Mouse (Mus musculus) lung, postnatal 0 days (tissue): ENCODE data around the gene Hspa2. TPM values are rescaled to one million over a fixed set of nuclear protein-coding genes. Genes with fewer than 3 reads are reported as not detected.
A peak's percentile ranks its signal among the peaks of the same experiment; 100 is the strongest.

Experiments used
- ATAC-seq: fragments of 200-750 bp; cut with Nextera tagmentation; 2 replicates; pipeline ENCODE4 v1.8.0; 2017; ENCODE audit warnings: moderate library complexity
- DNase-seq: peaks from one replicate; pipeline ENCODE4 v3.0.0-alpha.2; 2016; ENCODE audit warnings: low spot score
- H3K27ac ChIP-seq: fragments of 300-500 bp; sonication (generic); 2 replicates; pipeline ENCODE4 v1.5.1; 2014; ENCODE audit warnings: antibody characterized with exemption, mild to moderate bottlenecking, low read length, mixed read lengths
- H3K27me3 ChIP-seq: fragments of 300-500 bp; sonication (generic); replicated peaks from 2 replicates; pipeline ENCODE4 v1.6.1; 2014; ENCODE audit warnings: low read length, mixed read lengths; ENCODE audit not compliant: insufficient read depth
- H3K36me3 ChIP-seq: fragments of 300-500 bp; sonication (generic); 2 replicates; pipeline ENCODE4 v1.6.1; 2014; ENCODE audit warnings: low read length, mixed read lengths; ENCODE audit not compliant: insufficient read depth
- H3K4me1 ChIP-seq: fragments of 300-500 bp; sonication (generic); 2 replicates; pipeline ENCODE4 v1.6.1; 2014; ENCODE audit warnings: antibody characterized with exemption, low read depth, low read length, mixed read lengths; ENCODE audit not compliant: insufficient read depth
- H3K4me2 ChIP-seq: fragments of 300-500 bp; sonication (generic); replicated peaks from 2 replicates; pipeline ENCODE4 v1.6.1; 2014; ENCODE audit warnings: low read depth, mild to moderate bottlenecking, low read length, moderate library complexity, mixed read lengths
- H3K4me3 ChIP-seq: fragments of 300-500 bp; sonication (generic); 2 replicates; pipeline ENCODE4 v1.5.1; 2014; ENCODE audit warnings: low read depth, low read length
- H3K9ac ChIP-seq: fragments of 300-500 bp; sonication (generic); replicated peaks from 2 replicates; pipeline ENCODE4 v1.6.1; 2014; ENCODE audit warnings: low read depth, mild to moderate bottlenecking
- H3K9me3 ChIP-seq: fragments of 300-500 bp; sonication (generic); 2 replicates; pipeline ENCODE4 v1.6.1; 2016; ENCODE audit warnings: low read length, mixed read lengths
- CTCF ChIP-seq: IDR thresholded peaks from 2 replicates; pipeline ENCODE4 v1.5.1; 2016; ENCODE audit warnings: antibody characterized with exemption, mild to moderate bottlenecking
- EP300 ChIP-seq: IDR thresholded peaks from 2 replicates; pipeline ENCODE4 v1.6.1; 2016; ENCODE audit warnings: antibody characterized with exemption, mild to moderate bottlenecking, control low read depth
- WGBS: fragments of 180-500 bp; shearing (Covaris S2); extraction: QIAGEN DNeasy Blood & Tissue Kit; methylation state at CpG from one replicate; pipeline ENCODE4 v1.1.7; 2014; 5-methylcytosine and 5-hydroxymethylcytosine counted together
- polyA plus RNA-seq: library from polyadenylated mRNA; unstranded; fragments of >200 nt; fragmentation: Nextera tagmentation; extraction: Ambion mirVana; gene quantifications from 2 replicates; pipeline ENCODE4 v1.2.1, GENCODE M21; 2015

Hspa2 gene
- polyA plus RNA-seq, 1 experiment from 2014 or later, result 25.0 TPM

GRCm38 (mm10) chr12:76370831-76371571 is 33.0 kb upstream of the Hspa2 start:
- Histone ChIP-seq H3K27me3 (no peaks in the 10 kb centered on the region), H3K27ac (peak overlapping the region; percentile 100), H3K4me1 (peaks cover 18% of the 10 kb centered on the region; the same call in 1 of the 2 replicates), H3K36me3 (no peaks in the 10 kb centered on the region), H3K4me2 (peak overlapping the region; percentile 93), H3K9ac (peak overlapping the region; percentile 95), H3K4me3 (peak overlapping the region; percentile 97), H3K9me3 (no peaks in the 10 kb centered on the region)
- TF ChIP-seq CTCF (peak; percentile 39), EP300 (no peak)
- peak; percentile 61 for ATAC-seq
- under 1% methylated on average over 45 of the region's 63 CpGs for WGBS
- peak; percentile 91 for DNase-seq

DNA sequence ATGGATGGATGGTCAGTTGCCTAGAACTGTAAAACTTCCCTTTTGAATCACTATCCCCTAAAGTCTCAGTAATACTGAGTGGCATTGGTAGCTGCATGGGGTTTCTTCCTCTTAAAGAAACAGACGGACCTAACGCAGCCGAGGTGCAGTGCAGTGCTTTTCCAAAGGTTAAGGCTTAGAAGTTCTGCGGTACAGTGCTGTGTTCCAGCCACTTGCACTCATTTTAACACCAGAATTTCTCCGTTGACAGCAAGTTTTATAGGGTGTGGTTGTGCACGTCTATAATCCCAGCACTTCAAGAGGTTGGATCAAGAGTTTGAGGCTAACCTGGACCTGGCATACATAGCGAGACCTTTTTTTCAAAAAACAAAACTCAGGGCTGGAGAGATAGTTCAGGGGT is 31.9 kb upstream of the Hspa2 start:
- H3K4me2 ChIP-seq, result peak overlapping the region; percentile 93
- no peak for ATAC-seq
- no peaks in the 10 kb centered on the region for H3K9me3 ChIP-seq
- H3K4me3 ChIP-seq, result peak overlapping the region; percentile 97; the same call in 1 of the 2 replicates
- 36% methylated on average over 7 of the region's 7 CpGs for WGBS
- H3K9ac ChIP-seq, result no peak overlapping the region
- TF ChIP-seq EP300 (no peak), CTCF (no peak)
- DNase-seq, result no peak
- H3K27me3 ChIP-seq, result no peaks in the 10 kb centered on the region
- H3K27ac ChIP-seq, result no peak overlapping the region
- H3K4me1 ChIP-seq, result peaks cover 18% of the 10 kb centered on the region; the same call in 1 of the 2 replicates
- H3K36me3 ChIP-seq, result no peaks in the 10 kb centered on the region

DNA sequence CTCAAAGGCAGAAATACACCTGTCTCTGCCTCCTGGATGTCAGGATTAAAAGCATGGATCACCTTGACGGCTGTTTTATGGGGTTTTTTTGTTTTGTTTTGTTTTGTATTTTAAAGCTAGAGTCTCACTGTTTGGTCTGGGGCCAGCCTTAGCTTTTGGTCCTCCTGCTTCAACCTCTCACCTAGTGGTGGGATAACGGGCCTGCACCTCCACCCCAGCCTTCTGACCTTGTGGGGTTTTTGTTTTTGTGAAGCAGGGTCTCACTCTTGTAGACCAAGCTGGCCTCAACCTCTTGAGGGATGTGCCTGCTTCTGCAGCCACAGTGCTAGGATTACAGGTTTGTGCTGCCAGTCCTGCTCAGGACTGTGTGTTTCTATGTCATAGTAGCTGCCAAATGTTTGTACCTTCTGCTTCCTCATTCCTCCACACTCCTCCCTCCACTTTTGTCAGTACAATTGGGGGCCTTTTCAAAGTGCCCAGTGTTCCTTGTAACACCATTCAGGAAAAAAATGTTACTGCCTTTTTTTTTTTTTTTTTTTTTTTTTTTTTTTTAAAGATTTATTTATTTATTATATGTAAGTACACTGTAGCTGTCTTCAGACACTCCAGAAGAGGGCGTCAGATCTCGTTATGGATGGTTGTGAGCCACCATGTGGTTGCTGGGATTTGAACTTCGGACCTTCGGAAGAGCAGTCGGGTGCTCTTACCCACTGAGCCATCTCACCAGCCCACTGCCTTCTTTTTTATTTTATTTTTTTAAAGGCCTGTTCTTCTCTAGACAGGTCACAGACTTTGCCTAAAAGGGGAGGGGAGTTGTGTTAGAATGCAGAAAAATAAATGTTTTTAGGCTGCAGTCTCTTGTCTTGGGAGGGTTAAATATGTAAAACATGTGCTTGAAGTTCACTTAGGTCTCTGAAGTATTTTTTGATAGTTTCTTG is 30.8 kb upstream of the Hspa2 start:
- H3K27ac ChIP-seq, result no peak overlapping the region
- H3K4me1 ChIP-seq, result peaks cover 14% of the 10 kb centered on the region; the same call in 1 of the 2 replicates
- TF ChIP-seq EP300, result no peak
- TF ChIP-seq CTCF, result peak; percentile 43
- H3K4me3 ChIP-seq, result no peak overlapping the region
- 0 out of 2 replicates have a peak overlapping the region, but pooled peaks have one; percentile 93 for H3K4me2 ChIP-seq
- H3K27me3 ChIP-seq, result no peaks in the 10 kb centered on the region
- no peak for ATAC-seq
- peak; percentile 36 for DNase-seq
- H3K9ac ChIP-seq, result no peak overlapping the region
- 87% methylated on average over 5 of the region's 7 CpGs for WGBS
- H3K9me3 ChIP-seq, result no peaks in the 10 kb centered on the region
- H3K36me3 ChIP-seq, result no peaks in the 10 kb centered on the region

DNA sequence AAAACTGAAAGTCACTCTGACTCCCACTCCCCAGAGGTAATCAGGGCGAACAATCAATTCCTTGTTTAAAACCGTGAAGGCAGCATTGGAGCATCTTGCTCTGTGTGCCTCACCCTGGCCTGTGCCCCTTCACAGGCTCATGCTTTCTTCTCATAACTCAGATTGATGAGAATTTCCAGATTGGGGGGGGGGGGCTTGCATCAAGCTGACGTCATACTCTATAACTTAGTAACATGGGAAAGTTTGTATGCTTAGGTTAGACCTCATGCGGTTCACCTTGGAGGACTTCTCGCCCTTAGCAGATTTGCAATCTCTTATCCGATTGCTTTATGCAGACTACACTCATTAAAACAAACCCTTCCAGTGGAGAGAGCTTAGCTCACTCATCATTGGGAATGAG is 30.0 kb upstream of the Hspa2 start:
- WGBS, result 50% methylated on average over 6 of the region's 6 CpGs
- no peaks in the 10 kb centered on the region for H3K36me3 ChIP-seq
- no peak for DNase-seq
- TF ChIP-seq CTCF, result no peak
- no peak for TF ChIP-seq EP300
- no peak for ATAC-seq
- no peak overlapping the region for H3K4me2 ChIP-seq
- peaks cover 17% of the 10 kb centered on the region; the same call in 1 of the 2 replicates for H3K4me1 ChIP-seq
- no peak overlapping the region for H3K4me3 ChIP-seq
- H3K27ac ChIP-seq, result no peak overlapping the region
- H3K9me3 ChIP-seq, result no peaks in the 10 kb centered on the region
- no peaks in the 10 kb centered on the region for H3K27me3 ChIP-seq
- H3K9ac ChIP-seq, result no peak overlapping the region

GRCm38 (mm10) chr12:76374911-76375310 is 29.1 kb upstream of the Hspa2 start:
- no peaks in the 10 kb centered on the region for H3K27me3 ChIP-seq
- no peak for ATAC-seq
- no peaks in the 10 kb centered on the region for H3K9me3 ChIP-seq
- TF ChIP-seq CTCF (no peak), EP300 (no peak)
- H3K27ac ChIP-seq, result no peak overlapping the region
- DNase-seq, result no peak
- no peaks in the 10 kb centered on the region for H3K36me3 ChIP-seq
- peaks cover 17% of the 10 kb centered on the region; the same call in 1 of the 2 replicates for H3K4me1 ChIP-seq
- no peak overlapping the region for H3K9ac ChIP-seq
- H3K4me3 ChIP-seq, result no peak overlapping the region
- 60% methylated on average over 4 of the region's 4 CpGs for WGBS
- no peak overlapping the region for H3K4me2 ChIP-seq

DNA sequence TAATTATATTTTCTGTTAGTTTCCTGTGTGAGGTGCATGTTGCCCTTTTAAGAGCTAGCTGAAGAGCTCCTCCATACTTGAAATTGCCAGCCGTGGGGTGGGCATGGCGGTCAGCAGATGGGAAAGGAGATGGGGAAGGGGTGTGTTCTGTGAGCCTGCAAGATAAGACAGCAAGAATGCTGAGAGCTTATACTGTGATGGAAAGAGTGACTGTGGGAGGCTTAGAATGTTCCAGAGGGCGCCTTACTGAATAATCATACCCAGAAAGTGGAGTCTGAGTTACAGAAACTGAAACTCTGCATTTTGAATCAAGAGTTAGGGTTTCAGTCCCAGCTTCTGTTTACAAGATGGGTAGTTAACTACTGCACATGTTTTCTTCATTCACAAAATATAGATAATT is 28.5 kb upstream of the Hspa2 start:
- Histone ChIP-seq H3K36me3 (no peaks in the 10 kb centered on the region), H3K27ac (no peak overlapping the region), H3K9me3 (no peaks in the 10 kb centered on the region), H3K4me3 (no peak overlapping the region), H3K27me3 (no peaks in the 10 kb centered on the region), H3K9ac (no peak overlapping the region), H3K4me1 (peaks cover 17% of the 10 kb centered on the region; the same call in 1 of the 2 replicates), H3K4me2 (no peak overlapping the region)
- 78% methylated on average over 3 of the region's 3 CpGs for WGBS
- no peak for ATAC-seq
- DNase-seq, result no peak
- TF ChIP-seq CTCF (no peak), EP300 (no peak)
